Mouse (Mus musculus) ES-E14 (cell line): ENCODE measurements at regions not wholly inside any gene's neighbourhood (a gene's known extent, or its start where the extent isn't known, plus 50 kb on each side); places are given as distances from the start of the nearest gene placed in this dataset.

Experiments
- DNase-seq: peaks from one replicate; pipeline ENCODE4 v3.0.0-alpha.2; 2013; ENCODE audit warnings: low read depth, low spot score
- H3K27ac ChIP-seq: 2 replicates; pipeline ENCODE4 v1.5.1; 2012; ENCODE audit warnings: low read depth, mild to moderate bottlenecking, low read length, moderate library complexity, mixed read lengths; ENCODE audit not compliant: poor library complexity, insufficient read depth, severe bottlenecking
- H3K36me3 ChIP-seq: 2 replicates; pipeline ENCODE4 v1.6.1; 2012; ENCODE audit warnings: mild to moderate bottlenecking, low read length, moderate library complexity, mixed read lengths; ENCODE audit not compliant: control insufficient read depth, poor library complexity, insufficient read depth, severe bottlenecking
- H3K4me1 ChIP-seq, 2 experiments: fragments of 150-350 bp in 1 of 2; sonication (generic) in 1 of 2; 2 replicates each; pipeline ENCODE4 v1.6.1; 2012; ENCODE audit warnings: low read length in 2 of 2, mild to moderate bottlenecking in 1 of 2, mixed read lengths in 1 of 2; ENCODE audit not compliant: control insufficient read depth in 2 of 2, insufficient read depth in 2 of 2, poor library complexity in 1 of 2
- H3K4me3 ChIP-seq, 2 experiments: fragments of 150-350 bp in 1 of 2; sonication (generic) in 1 of 2; 2 replicates each; pipeline ENCODE4 v1.5.1; 2012; ENCODE audit warnings: low read length in 2 of 2, low read depth in 1 of 2, mild to moderate bottlenecking in 1 of 2, mixed read lengths in 1 of 2; ENCODE audit not compliant: insufficient read depth in 1 of 2, poor library complexity in 1 of 2, severe bottlenecking in 1 of 2
- H3K9ac ChIP-seq: 2 replicates; pipeline ENCODE4 v1.6.1; 2012; ENCODE audit warnings: low read depth, mild to moderate bottlenecking, low read length, mixed read lengths; ENCODE audit not compliant: poor library complexity, insufficient read depth, severe bottlenecking
- H3K9me3 ChIP-seq: fragments of 150-350 bp; sonication (generic); 2 replicates; pipeline ENCODE4 v1.6.1; 2012; ENCODE audit warnings: low read depth, mild to moderate bottlenecking, low read length; ENCODE audit not compliant: control insufficient read depth, insufficient read depth
- CHD2 ChIP-seq: IDR thresholded peaks from 2 replicates; pipeline ENCODE4 v1.6.1; 2014; ENCODE audit warnings: mild to moderate bottlenecking, low read depth, low read length, inconsistent platforms
- HCFC1 ChIP-seq: IDR thresholded peaks from 2 replicates; pipeline ENCODE4 v1.6.1; 2012; ENCODE audit warnings: low read length, inconsistent platforms, borderline replicate concordance; ENCODE audit not compliant: insufficient read depth
- MAFK ChIP-seq: IDR thresholded peaks from 2 replicates; pipeline ENCODE4 v1.6.1; 2014; ENCODE audit warnings: mild to moderate bottlenecking, low read depth, low read length, inconsistent platforms; ENCODE audit not compliant: insufficient read depth
- ZC3H11A ChIP-seq: IDR thresholded peaks from 2 replicates; pipeline ENCODE4 v1.6.1; 2012; ENCODE audit warnings: low read depth, mild to moderate bottlenecking, inconsistent platforms, low read length, borderline replicate concordance
- ZNF384 ChIP-seq: IDR thresholded peaks from 2 replicates; pipeline ENCODE4 v1.6.1; 2012; ENCODE audit warnings: low read depth, low read length, inconsistent platforms
- in situ Hi-C, 2 experiments: fragments of 600-800 bp; cut with MboI; formaldehyde crosslinking; loops; one replicate each; pipeline ENCODE4 v1.15.1; 2025; ENCODE audit warnings: low sequenced_read_pairs in 2 of 2, inconsistent platforms in 1 of 2; ENCODE audit not compliant: unreplicated experiment in 2 of 2

DNA sequence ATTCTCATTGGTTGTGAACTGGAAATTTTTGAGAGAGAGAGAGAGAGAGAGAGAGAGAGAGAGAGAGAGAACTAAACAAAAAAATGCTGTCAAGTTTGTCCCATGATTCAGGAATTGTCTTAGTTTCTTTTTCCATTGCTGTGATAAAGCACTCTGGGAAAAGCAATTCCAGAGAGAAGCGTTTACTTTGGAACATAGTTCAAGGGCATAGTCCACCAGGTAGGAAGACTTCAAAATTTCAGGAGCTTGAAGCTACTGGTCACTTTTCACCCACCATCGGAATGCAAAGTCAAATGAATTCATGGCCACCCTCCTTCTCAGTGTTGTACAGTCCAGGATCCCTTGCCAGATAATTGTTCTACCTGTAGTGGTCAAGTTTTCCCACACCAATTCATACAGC, 478.8 kb upstream of the Pappa start:
- TF ChIP-seq MAFK: no peak
- no peak for TF ChIP-seq ZC3H11A
- no peak for TF ChIP-seq ZNF384
- no peak for TF ChIP-seq HCFC1
- no peak for TF ChIP-seq CHD2
- no peak overlapping the region for H3K27ac ChIP-seq
- no peaks in the 10 kb centered on the region for H3K9me3 ChIP-seq
- no peak overlapping the region for H3K4me3 ChIP-seq
- no peaks in the 10 kb centered on the region for H3K36me3 ChIP-seq
- in situ Hi-C loops: no loop called here
- no peaks in the 10 kb centered on the region for H3K4me1 ChIP-seq
- no peak overlapping the region for H3K9ac ChIP-seq
- DNase-seq: no peak

DNA sequence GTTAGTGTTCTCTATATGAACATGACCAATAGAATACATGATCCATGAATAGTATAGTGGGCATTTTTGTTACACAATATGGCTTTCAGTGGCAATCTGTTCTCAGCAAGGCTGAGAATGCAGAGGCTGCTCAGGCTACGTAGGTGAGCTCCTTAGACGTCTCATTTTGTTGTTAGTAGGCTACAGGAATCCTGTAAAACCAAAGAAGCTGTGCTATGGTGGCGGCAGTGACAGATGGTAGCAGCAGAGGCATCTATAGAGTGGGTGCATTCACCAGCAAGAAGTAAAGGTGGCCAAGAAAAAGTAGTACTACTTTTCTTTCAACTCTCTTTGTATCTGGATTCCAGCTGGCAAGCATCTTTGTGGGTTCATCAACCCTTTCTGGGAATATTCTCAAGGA, 469.8 kb upstream of the Pappa start:
- H3K9ac ChIP-seq: no peak overlapping the region
- in situ Hi-C loops: no loop called here
- no peaks in the 10 kb centered on the region for H3K9me3 ChIP-seq
- DNase-seq: no peak
- H3K4me3 ChIP-seq: no peak overlapping the region
- TF ChIP-seq ZC3H11A (no peak), ZNF384 (no peak), MAFK (no peak)
- no peak overlapping the region for H3K27ac ChIP-seq
- no peaks in the 10 kb centered on the region for H3K36me3 ChIP-seq
- H3K4me1 ChIP-seq: no peaks in the 10 kb centered on the region

DNA sequence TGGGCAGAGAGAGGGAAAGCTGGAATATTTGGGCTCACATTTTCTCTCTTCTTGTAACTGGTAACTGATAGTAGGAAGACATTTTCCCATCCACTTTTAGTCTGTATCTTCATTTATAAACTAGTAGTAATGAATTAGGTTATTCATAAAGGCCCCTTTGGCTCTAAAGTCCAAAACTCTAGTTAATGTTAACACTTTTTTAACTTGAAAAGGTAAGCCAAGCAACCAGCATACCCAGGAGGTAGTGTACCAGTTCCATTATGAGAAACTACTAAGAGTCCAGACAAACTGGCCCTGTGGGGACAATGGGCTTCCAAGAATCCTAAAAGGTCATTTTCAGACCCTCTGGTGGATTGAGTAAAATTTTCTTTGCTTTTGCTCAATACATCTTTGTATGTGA, 468.4 kb upstream of the Pappa start:
- Histone ChIP-seq H3K27ac (no peak overlapping the region), H3K4me1 (no peaks in the 10 kb centered on the region), H3K9me3 (no peaks in the 10 kb centered on the region), H3K36me3 (no peaks in the 10 kb centered on the region), H3K4me3 (no peak overlapping the region), H3K9ac (no peak overlapping the region)
- in situ Hi-C loops: no loop called here
- no peak for DNase-seq
- TF ChIP-seq MAFK: no peak
- TF ChIP-seq HCFC1: no peak
- no peak for TF ChIP-seq CHD2
- TF ChIP-seq ZC3H11A: no peak
- TF ChIP-seq ZNF384: no peak

- no peak overlapping the region for H3K4me3 ChIP-seq
- no peaks in the 10 kb centered on the region for H3K4me1 ChIP-seq
- no peaks in the 10 kb centered on the region for H3K9me3 ChIP-seq
- H3K9ac ChIP-seq: no peak overlapping the region
- in situ Hi-C loops: no loop called here
- TF ChIP-seq HCFC1 (no peak), CHD2 (no peak), ZNF384 (no peak), ZC3H11A (no peak)
- no peak for DNase-seq
- H3K27ac ChIP-seq: no peak overlapping the region
- no peaks in the 10 kb centered on the region for H3K36me3 ChIP-seq
Observed at GRCm38 (mm10) chr4:64663722-64664121, 460.3 kb upstream of the Pappa start.

DNA sequence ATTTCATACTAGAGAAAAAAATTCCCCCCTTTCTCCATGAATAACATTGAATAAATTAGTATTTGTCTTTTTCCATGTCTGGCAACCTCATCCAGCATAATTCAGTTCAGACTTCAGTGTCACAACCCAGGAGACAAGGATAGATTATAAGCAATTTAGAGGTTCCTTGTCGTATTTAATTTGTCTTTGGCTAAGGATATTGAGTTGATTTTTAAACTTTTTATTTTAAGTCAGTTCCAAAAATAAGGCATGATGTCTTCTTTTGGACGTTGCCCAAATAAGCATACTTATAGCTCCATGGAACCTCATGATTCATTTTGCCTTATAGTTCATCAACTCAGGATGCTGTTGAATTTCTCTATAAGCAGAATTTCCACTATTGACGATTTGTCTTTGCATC, 456.0 kb upstream of the Pappa start:
- Histone ChIP-seq H3K36me3 (no peaks in the 10 kb centered on the region), H3K27ac (no peak overlapping the region), H3K4me3 (no peak overlapping the region), H3K9me3 (no peaks in the 10 kb centered on the region), H3K4me1 (no peaks in the 10 kb centered on the region), H3K9ac (no peak overlapping the region)
- in situ Hi-C loops: no loop called here
- DNase-seq: no peak
- no peak for TF ChIP-seq CHD2
- TF ChIP-seq MAFK: no peak
- no peak for TF ChIP-seq ZNF384
